Mouse (Mus musculus) heart, embryonic 14.5 days (tissue): Measurements from ENCODE around the gene Arid5b. TPM values are rescaled to one million over a fixed set of nuclear protein-coding genes. Genes with fewer than 3 reads are reported as not detected.

Experiments used
- ATAC-seq: fragments of 200-750 bp; cut with Nextera tagmentation; 2 replicates; pipeline ENCODE4 v1.8.0; 2017; ENCODE audit warnings: low read depth, moderate TSS enrichment; ENCODE audit not compliant: insufficient number of reproducible peaks, insufficient read depth, low FRiP score
- H3K27ac ChIP-seq, 2 experiments: fragments of 200-500 bp in 1 of 2; fragments of 300-500 bp in 1 of 2; sonication (generic) in 1 of 2; replicated peaks in 1 of 2; 2 replicates each; pipeline ENCODE4 v1.5.1; 2012 to 2014; ENCODE audit warnings: low read depth in 2 of 2, low read length in 2 of 2, control low read depth in 1 of 2, mild to moderate bottlenecking in 1 of 2, mixed read lengths in 1 of 2; ENCODE audit not compliant: control insufficient read depth in 1 of 2, insufficient read depth in 1 of 2
- H3K27me3 ChIP-seq: fragments of 300-500 bp; sonication (generic); 2 replicates; pipeline ENCODE4 v1.6.1; 2014; ENCODE audit warnings: mild to moderate bottlenecking, low read length, control low read depth; ENCODE audit not compliant: control insufficient read depth, insufficient read depth
- H3K36me3 ChIP-seq: fragments of 300-500 bp; sonication (generic); 2 replicates; pipeline ENCODE4 v1.6.1; 2014; ENCODE audit warnings: mild to moderate bottlenecking, control low read depth, low read length, mixed read lengths; ENCODE audit not compliant: control insufficient read depth, insufficient read depth
- H3K4me1 ChIP-seq, 2 experiments: fragments of 200-500 bp in 1 of 2; fragments of 300-500 bp in 1 of 2; sonication (generic) in 1 of 2; 2 replicates each; pipeline ENCODE4 v1.6.1; 2012 to 2014; ENCODE audit warnings: low read length in 2 of 2, control low read depth in 1 of 2, mixed read lengths in 1 of 2; ENCODE audit not compliant: control insufficient read depth in 2 of 2, insufficient read depth in 2 of 2
- H3K4me2 ChIP-seq: fragments of 300-500 bp; sonication (generic); 2 replicates; pipeline ENCODE4 v1.6.1; 2014; ENCODE audit warnings: mild to moderate bottlenecking, low read length
- H3K4me3 ChIP-seq, 2 experiments: fragments of 200-500 bp in 1 of 2; fragments of 300-500 bp in 1 of 2; sonication (generic) in 1 of 2; 2 replicates each; pipeline ENCODE4 v1.5.1; 2012 to 2014; ENCODE audit warnings: low read length in 2 of 2, mild to moderate bottlenecking in 2 of 2, control low read depth in 1 of 2, low read depth in 1 of 2, moderate library complexity in 1 of 2; ENCODE audit not compliant: control insufficient read depth in 1 of 2, insufficient read depth in 1 of 2
- H3K9ac ChIP-seq: fragments of 300-500 bp; sonication (generic); 2 replicates; pipeline ENCODE4 v1.6.1; 2014; ENCODE audit warnings: mild to moderate bottlenecking, low read length
- H3K9me3 ChIP-seq: fragments of 300-500 bp; sonication (generic); 2 replicates; pipeline ENCODE4 v1.6.1; 2016; ENCODE audit warnings: low read length, control low read depth; ENCODE audit not compliant: control insufficient read depth
- WGBS: fragments of 180-500 bp; shearing (Covaris S2); extraction: QIAGEN DNeasy Blood & Tissue Kit; methylation state at CpG from one replicate; pipeline ENCODE4 v1.1.7; 2014; 5-methylcytosine and 5-hydroxymethylcytosine counted together
- polyA plus RNA-seq: library from polyadenylated mRNA; unstranded; fragments of >200 nt; fragmentation: Nextera tagmentation; extraction: Ambion mirVana; gene quantifications from 2 replicates; pipeline ENCODE4 v1.2.1, GENCODE M21; 2014

Arid5b gene
- polyA plus RNA-seq, 1 experiment from 2014 or later: 23.0 TPM

GRCm38 (mm10) chr10:68157511-68157910 is 121.0 kb downstream of the Arid5b start:
- H3K27ac ChIP-seq: no peak overlapping the region
- no peak overlapping the region for H3K4me2 ChIP-seq
- H3K36me3 ChIP-seq: no peaks in the 10 kb centered on the region
- ATAC-seq: no peak
- WGBS: 76% methylated on average over 8 of the region's 8 CpGs
- H3K4me1 ChIP-seq: peaks cover 11 to 32% of the 10 kb centered on the region in 2 experiments
- H3K27me3 ChIP-seq: no peaks in the 10 kb centered on the region
- H3K4me3 ChIP-seq: no peak overlapping the region
- no peaks in the 10 kb centered on the region for H3K9me3 ChIP-seq
- H3K9ac ChIP-seq: no peak overlapping the region

GRCm38 (mm10) chr10:68156646-68157245 is 121.8 kb downstream of the Arid5b start:
- no peak for ATAC-seq
- no peak overlapping the region for H3K4me3 ChIP-seq
- 51% methylated on average over 10 of the region's 10 CpGs for WGBS
- no peak overlapping the region for H3K27ac ChIP-seq
- no peaks in the 10 kb centered on the region for H3K27me3 ChIP-seq
- no peak overlapping the region for H3K4me2 ChIP-seq
- H3K4me1 ChIP-seq: peaks cover 11 to 32% of the 10 kb centered on the region in 2 experiments
- no peak overlapping the region for H3K9ac ChIP-seq
- H3K36me3 ChIP-seq: no peaks in the 10 kb centered on the region
- peaks cover 5% of the 10 kb centered on the region for H3K9me3 ChIP-seq

- no peak overlapping the region for H3K27ac ChIP-seq
- H3K36me3 ChIP-seq: no peaks in the 10 kb centered on the region
- no peak overlapping the region for H3K4me2 ChIP-seq
- ATAC-seq: no peak
- H3K4me3 ChIP-seq: no peak overlapping the region
- peaks cover 11 to 32% of the 10 kb centered on the region in 2 experiments for H3K4me1 ChIP-seq
- H3K9ac ChIP-seq: no peak overlapping the region
- peaks cover 8% of the 10 kb centered on the region for H3K9me3 ChIP-seq
- WGBS: 77% methylated on average over 6 of the region's 6 CpGs
- H3K27me3 ChIP-seq: no peaks in the 10 kb centered on the region
Measured at GRCm38 (mm10) chr10:68156159-68156558, 122.4 kb downstream of the Arid5b start.

- Histone ChIP-seq H3K4me3 (no peak overlapping the region), H3K9me3 (peaks cover 8% of the 10 kb centered on the region), H3K4me2 (no peak overlapping the region), H3K9ac (no peak overlapping the region), H3K36me3 (no peaks in the 10 kb centered on the region), H3K27me3 (no peaks in the 10 kb centered on the region), H3K27ac (no peak overlapping the region), H3K4me1 (peaks cover 11 to 37% of the 10 kb centered on the region in 2 experiments)
- no peak for ATAC-seq
- WGBS: 85% methylated on average over 6 of the region's 6 CpGs
Measured at GRCm38 (mm10) chr10:68155431-68156119, 123.0 kb downstream of the Arid5b start.

- Histone ChIP-seq H3K27me3 (no peaks in the 10 kb centered on the region), H3K9me3 (peaks cover 8% of the 10 kb centered on the region), H3K4me2 (no peak overlapping the region), H3K36me3 (no peaks in the 10 kb centered on the region), H3K27ac (no peak overlapping the region), H3K9ac (no peak overlapping the region), H3K4me3 (no peak overlapping the region), H3K4me1 (peaks cover 11 to 38% of the 10 kb centered on the region in 2 experiments)
- 86% methylated on average over 14 of the region's 14 CpGs for WGBS
- no peak for ATAC-seq
Measured at GRCm38 (mm10) chr10:68154046-68154765, 124.3 kb downstream of the Arid5b start.

GRCm38 (mm10) chr10:68153344-68154045 is 125.0 kb downstream of the Arid5b start:
- 88% methylated on average over 11 of the region's 11 CpGs for WGBS

GRCm38 (mm10) chr10:68148495-68148894 is 130.0 kb downstream of the Arid5b start:
- WGBS: 79% methylated on average over 6 of the region's 6 CpGs
- Histone ChIP-seq H3K9ac (no peak overlapping the region), H3K27ac (no peak overlapping the region; a peak in 1 of 4 replicates), H3K4me3 (no peak overlapping the region), H3K36me3 (no peaks in the 10 kb centered on the region), H3K4me1 (peaks cover 6 to 17% of the 10 kb centered on the region in 2 experiments), H3K27me3 (no peaks in the 10 kb centered on the region), H3K4me2 (no peak overlapping the region), H3K9me3 (peaks cover 8% of the 10 kb centered on the region)
- ATAC-seq: no peak

More at GRCm38 (mm10) chr10:68153344-68154045, 125.0 kb downstream of the Arid5b start:
- Histone ChIP-seq H3K27me3 (no peaks in the 10 kb centered on the region), H3K4me1 (peaks cover 8 to 31% of the 10 kb centered on the region in 2 experiments), H3K4me2 (no peak overlapping the region), H3K9ac (no peak overlapping the region), H3K36me3 (no peaks in the 10 kb centered on the region), H3K27ac (no peak overlapping the region), H3K9me3 (peaks cover 8% of the 10 kb centered on the region), H3K4me3 (no peak overlapping the region)
- ATAC-seq: no peak
